Mouse (Mus musculus): Measurements from ENCODE around the gene Snx20. TPM values are rescaled to one million over a fixed set of nuclear protein-coding genes. Genes with fewer than 3 reads are reported as not detected.

Gene Snx20
- polyA plus RNA-seq, 1 experiment from 2014 or later, result 1.0 TPM

DNA sequence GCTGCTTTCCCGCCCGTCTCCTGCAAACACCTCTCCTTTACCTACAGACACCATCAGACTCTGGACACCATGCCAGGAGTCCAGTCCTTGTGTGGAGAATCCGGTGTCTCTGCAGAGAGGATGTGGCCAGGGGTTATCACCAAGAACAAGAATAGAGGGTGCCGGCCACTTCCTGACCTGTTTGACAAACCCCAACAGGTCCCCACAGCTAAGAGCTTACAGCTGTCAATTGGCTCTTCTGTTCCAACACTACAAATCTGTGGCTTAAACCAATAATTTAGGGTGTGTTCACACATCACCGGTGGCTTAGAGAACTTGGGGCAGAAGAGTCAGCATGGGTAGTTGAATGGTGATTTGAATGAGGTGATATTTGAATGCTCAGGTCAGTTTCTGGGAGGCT lies 17.3 kb downstream of the Snx20 start:
- Histone ChIP-seq H3K9me3 (ENCODE audit: control insufficient read depth, low read length) (no peaks in the 10 kb centered on the region), H3K27ac (ENCODE audit: low read length) (no peak overlapping the region), H3K4me3 (replicated peaks; ENCODE audit: low read length) (no peak overlapping the region), H3K4me1 (replicated peaks; ENCODE audit: control insufficient read depth, insufficient read depth, low read length) (0 out of 2 replicates have a peak, but pooled peaks cover 2% of the 10 kb centered on the region), H3K36me3 (ENCODE audit: control insufficient read depth, insufficient read depth) (no peaks in the 10 kb centered on the region), H3K9ac (replicated peaks; ENCODE audit: low read depth, low read length) (no peak overlapping the region), H3K4me2 (ENCODE audit: low read length) (no peak overlapping the region), H3K27me3 (replicated peaks; ENCODE audit: control insufficient read depth, insufficient read depth, low read length) (no peaks in the 10 kb centered on the region)
- 86% methylated on average over 5 of the region's 5 CpGs for WGBS
- no peak for ATAC-seq

DNA sequence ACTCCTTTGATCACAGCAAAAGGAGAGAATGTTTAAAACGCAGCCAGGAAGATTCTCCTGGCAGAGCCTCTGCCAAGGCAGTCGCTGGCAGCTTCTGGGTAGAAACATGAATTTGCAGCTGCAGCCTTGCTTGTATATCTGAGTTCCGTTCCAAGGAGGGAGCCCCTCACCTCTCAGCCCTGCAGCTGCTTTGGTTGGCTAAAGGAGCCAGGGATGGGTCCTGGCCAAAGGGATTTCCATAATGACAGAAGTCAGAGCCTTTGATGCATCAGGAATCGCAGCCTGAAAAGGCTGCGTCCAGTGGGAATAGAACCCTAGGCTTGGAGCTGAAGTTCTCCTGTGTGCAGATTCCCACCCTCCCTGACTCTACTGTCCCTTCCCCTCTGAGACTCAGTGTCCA lies 20.9 kb downstream of the Snx20 start:
- H3K27me3 ChIP-seq (replicated peaks; ENCODE audit: control insufficient read depth, insufficient read depth, low read length), result no peaks in the 10 kb centered on the region
- no peak for ATAC-seq
- H3K4me3 ChIP-seq (replicated peaks; ENCODE audit: low read length), result no peak overlapping the region
- H3K9me3 ChIP-seq (ENCODE audit: control insufficient read depth, low read length), result no peaks in the 10 kb centered on the region
- H3K4me2 ChIP-seq (ENCODE audit: low read length), result no peak overlapping the region
- no peaks in the 10 kb centered on the region for H3K36me3 ChIP-seq (ENCODE audit: control insufficient read depth, insufficient read depth)
- no peak overlapping the region for H3K27ac ChIP-seq (ENCODE audit: low read length)
- WGBS, result 66% methylated on average over 5 of the region's 5 CpGs
- no peak overlapping the region for H3K9ac ChIP-seq (replicated peaks; ENCODE audit: low read depth, low read length)
- H3K4me1 ChIP-seq (replicated peaks; ENCODE audit: control insufficient read depth, insufficient read depth, low read length), result peaks cover 3% of the 10 kb centered on the region; the same call in 1 of the 2 replicates

DNA sequence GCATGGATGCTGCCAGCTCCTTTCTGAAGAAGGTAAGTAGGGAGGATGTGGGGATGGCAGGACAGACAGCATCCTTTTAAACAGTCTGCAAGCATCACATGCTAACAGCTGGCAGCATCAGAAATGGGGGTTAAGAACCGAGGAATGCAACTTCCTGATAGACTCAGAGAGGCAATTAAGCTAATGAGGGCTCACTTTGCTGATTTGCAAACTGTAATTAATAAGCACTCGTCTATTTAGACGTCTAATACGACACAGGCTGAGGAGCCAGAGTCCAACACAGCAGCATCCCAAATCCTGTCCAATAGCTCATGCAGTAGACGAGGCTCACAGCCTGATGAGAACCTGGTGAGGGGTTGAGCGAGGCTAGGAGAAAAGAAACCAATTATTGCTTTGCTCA lies 25.7 kb downstream of the Snx20 start:
- Histone ChIP-seq H3K9me3 (ENCODE audit: control insufficient read depth, low read length) (no peaks in the 10 kb centered on the region), H3K4me1 (replicated peaks; ENCODE audit: control insufficient read depth, insufficient read depth, low read length) (peaks cover 7% of the 10 kb centered on the region), H3K4me2 (ENCODE audit: low read length) (no peak overlapping the region), H3K27ac (ENCODE audit: low read length) (no peak overlapping the region), H3K9ac (replicated peaks; ENCODE audit: low read depth, low read length) (no peak overlapping the region), H3K4me3 (replicated peaks; ENCODE audit: low read length) (no peak overlapping the region), H3K27me3 (replicated peaks; ENCODE audit: control insufficient read depth, insufficient read depth, low read length) (no peaks in the 10 kb centered on the region), H3K36me3 (ENCODE audit: control insufficient read depth, insufficient read depth) (no peaks in the 10 kb centered on the region)
- no peak for ATAC-seq
- WGBS, result 15% methylated on average over 6 of the region's 6 CpGs

- Histone ChIP-seq H3K9ac (replicated peaks; ENCODE audit: low read depth, low read length) (no peak overlapping the region), H3K27ac (ENCODE audit: low read length) (no peak overlapping the region), H3K9me3 (ENCODE audit: control insufficient read depth, low read length) (no peaks in the 10 kb centered on the region), H3K4me1 (replicated peaks; ENCODE audit: control insufficient read depth, insufficient read depth, low read length) (peaks cover 16% of the 10 kb centered on the region), H3K27me3 (replicated peaks; ENCODE audit: control insufficient read depth, insufficient read depth, low read length) (no peaks in the 10 kb centered on the region), H3K4me3 (replicated peaks; ENCODE audit: low read length) (no peak overlapping the region), H3K4me2 (ENCODE audit: low read length) (no peak overlapping the region), H3K36me3 (ENCODE audit: control insufficient read depth, insufficient read depth) (no peaks in the 10 kb centered on the region)
- 79% methylated on average over 8 of the region's 8 CpGs for WGBS
- no peak for ATAC-seq
These were observed 26.9 kb downstream of the Snx20 start for GRCm38 (mm10) chr8:88609036-88609435.

GRCm38 (mm10) chr8:88605361-88606040 lies 30.4 kb downstream of the Snx20 start:
- WGBS, result 46% methylated on average over 13 of the region's 13 CpGs
- H3K4me2 ChIP-seq (ENCODE audit: low read length), result no peak overlapping the region
- peaks cover 26% of the 10 kb centered on the region for H3K4me1 ChIP-seq (replicated peaks; ENCODE audit: control insufficient read depth, insufficient read depth, low read length)
- no peak for ATAC-seq
- H3K27me3 ChIP-seq (replicated peaks; ENCODE audit: control insufficient read depth, insufficient read depth, low read length), result no peaks in the 10 kb centered on the region
- H3K4me3 ChIP-seq (replicated peaks; ENCODE audit: low read length), result no peak overlapping the region
- H3K9ac ChIP-seq (replicated peaks; ENCODE audit: low read depth, low read length), result no peak overlapping the region
- H3K36me3 ChIP-seq (ENCODE audit: control insufficient read depth, insufficient read depth), result no peaks in the 10 kb centered on the region
- peaks cover 3% of the 10 kb centered on the region for H3K9me3 ChIP-seq (ENCODE audit: control insufficient read depth, low read length)
- H3K27ac ChIP-seq (ENCODE audit: low read length), result no peak overlapping the region

DNA sequence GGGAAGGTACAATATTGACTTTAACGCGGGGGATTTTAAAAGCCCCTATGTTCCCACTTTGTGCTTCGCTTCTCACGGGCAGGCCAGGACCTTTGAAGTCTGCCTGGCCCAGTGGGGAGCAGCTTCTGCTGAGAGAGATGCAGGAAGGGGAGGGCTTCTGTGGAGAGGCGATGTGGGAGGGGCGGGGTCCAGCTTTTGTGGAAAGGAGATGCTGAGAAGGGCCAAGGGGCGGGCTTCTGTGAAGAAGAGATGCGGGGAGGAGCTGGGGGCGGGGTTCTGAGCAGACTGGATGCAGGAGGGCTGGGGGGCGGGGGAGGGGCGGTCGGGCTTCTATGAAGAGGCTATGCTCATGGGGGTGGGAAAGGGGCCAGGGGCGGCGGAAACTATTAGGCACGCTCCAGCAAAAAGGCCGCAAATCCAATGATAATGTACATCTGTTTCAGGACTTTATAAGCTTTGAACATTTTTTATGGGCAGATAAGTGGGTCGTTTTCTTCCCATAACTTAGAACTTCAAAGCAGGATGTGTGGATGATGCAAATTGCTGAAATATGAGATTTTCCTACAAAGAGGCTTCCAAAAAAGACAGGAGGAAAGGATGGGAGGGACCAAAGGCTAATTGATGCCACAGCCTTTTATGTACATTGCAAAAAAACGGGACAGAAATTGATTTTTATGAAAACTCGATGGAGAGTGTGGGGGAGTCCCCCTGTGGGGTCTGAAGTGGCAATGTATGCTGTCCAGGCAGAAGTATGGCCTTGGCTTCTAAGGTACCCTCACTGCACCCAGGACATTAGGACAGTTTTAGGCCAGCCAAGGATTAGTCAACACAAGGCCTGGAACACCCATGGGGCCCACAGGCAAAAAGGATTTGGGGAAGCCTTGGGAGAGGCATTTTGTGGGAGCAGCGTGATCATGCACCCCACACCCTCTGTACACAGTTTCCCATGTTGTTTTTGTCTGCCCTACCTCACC lies 31.6 kb downstream of the Snx20 start:
- H3K4me1 ChIP-seq (replicated peaks; ENCODE audit: control insufficient read depth, insufficient read depth, low read length), result peaks cover 23% of the 10 kb centered on the region
- peak overlapping the region; percentile 45; the same call in 1 of the 2 replicates for H3K27ac ChIP-seq (ENCODE audit: low read length)
- peak overlapping the region; percentile 49 for H3K9ac ChIP-seq (replicated peaks; ENCODE audit: low read depth, low read length)
- H3K4me2 ChIP-seq (ENCODE audit: low read length), result peak overlapping the region; percentile 58
- ATAC-seq, result peak; percentile 93
- H3K9me3 ChIP-seq (ENCODE audit: control insufficient read depth, low read length), result peaks cover 3% of the 10 kb centered on the region
- no peaks in the 10 kb centered on the region for H3K36me3 ChIP-seq (ENCODE audit: control insufficient read depth, insufficient read depth)
- H3K27me3 ChIP-seq (replicated peaks; ENCODE audit: control insufficient read depth, insufficient read depth, low read length), result no peaks in the 10 kb centered on the region
- peak overlapping the region; percentile 37 for H3K4me3 ChIP-seq (replicated peaks; ENCODE audit: low read length)
- 5% methylated on average over 20 of the region's 20 CpGs for WGBS

GRCm38 (mm10) chr8:88603446-88603989 lies 32.4 kb downstream of the Snx20 start:
- Histone ChIP-seq H3K9ac (replicated peaks; ENCODE audit: low read depth, low read length) (peak overlapping the region; percentile 49), H3K27me3 (replicated peaks; ENCODE audit: control insufficient read depth, insufficient read depth, low read length) (no peaks in the 10 kb centered on the region), H3K36me3 (ENCODE audit: control insufficient read depth, insufficient read depth) (no peaks in the 10 kb centered on the region), H3K4me1 (replicated peaks; ENCODE audit: control insufficient read depth, insufficient read depth, low read length) (peaks cover 23% of the 10 kb centered on the region), H3K4me3 (replicated peaks; ENCODE audit: low read length) (peak overlapping the region; percentile 37), H3K9me3 (ENCODE audit: control insufficient read depth, low read length) (peaks cover 3% of the 10 kb centered on the region), H3K4me2 (ENCODE audit: low read length) (peak overlapping the region; percentile 58), H3K27ac (ENCODE audit: low read length) (peak overlapping the region; percentile 45; the same call in 1 of the 2 replicates)
- ATAC-seq, result peak; percentile 49
- 4% methylated on average over 10 of the region's 10 CpGs for WGBS

DNA sequence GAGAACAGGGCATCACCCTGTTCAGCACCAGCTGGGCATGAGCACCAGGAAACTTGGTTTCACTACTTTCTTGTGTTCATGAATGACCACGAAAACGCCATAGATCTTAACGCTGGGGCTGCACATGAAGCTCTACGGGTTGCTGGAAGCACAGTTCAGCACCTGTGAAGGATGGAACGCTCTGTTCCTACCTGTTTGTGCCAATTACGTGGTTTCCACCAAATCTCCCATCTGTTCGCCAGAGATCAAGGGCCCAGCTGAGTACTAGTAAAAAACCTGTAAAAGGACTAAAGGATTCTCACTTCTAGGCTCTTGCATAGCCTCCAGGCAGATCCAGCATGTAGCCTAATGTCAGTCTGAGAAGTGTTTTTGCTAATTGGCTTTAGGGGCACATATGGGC lies 36.4 kb downstream of the Snx20 start:
- no peaks in the 10 kb centered on the region for H3K27me3 ChIP-seq (replicated peaks; ENCODE audit: control insufficient read depth, insufficient read depth, low read length)
- no peak overlapping the region for H3K9ac ChIP-seq (replicated peaks; ENCODE audit: low read depth, low read length)
- H3K4me2 ChIP-seq (ENCODE audit: low read length), result no peak overlapping the region
- no peaks in the 10 kb centered on the region for H3K36me3 ChIP-seq (ENCODE audit: control insufficient read depth, insufficient read depth)
- no peak overlapping the region for H3K4me3 ChIP-seq (replicated peaks; ENCODE audit: low read length)
- no peak overlapping the region for H3K27ac ChIP-seq (ENCODE audit: low read length)
- peaks cover 15% of the 10 kb centered on the region for H3K4me1 ChIP-seq (replicated peaks; ENCODE audit: control insufficient read depth, insufficient read depth, low read length)
- peaks cover 3% of the 10 kb centered on the region for H3K9me3 ChIP-seq (ENCODE audit: control insufficient read depth, low read length)
- 69% methylated on average over 7 of the region's 7 CpGs for WGBS
- ATAC-seq, result no peak

GRCm38 (mm10) chr8:88598578-88598977 lies 37.4 kb downstream of the Snx20 start:
- no peak for ATAC-seq
- 68% methylated on average over 5 of the region's 5 CpGs for WGBS
- Histone ChIP-seq H3K9me3 (ENCODE audit: control insufficient read depth, low read length) (peaks cover 3% of the 10 kb centered on the region), H3K4me2 (ENCODE audit: low read length) (no peak overlapping the region), H3K4me1 (replicated peaks; ENCODE audit: control insufficient read depth, insufficient read depth, low read length) (peaks cover 6% of the 10 kb centered on the region), H3K9ac (replicated peaks; ENCODE audit: low read depth, low read length) (no peak overlapping the region), H3K27ac (ENCODE audit: low read length) (no peak overlapping the region), H3K4me3 (replicated peaks; ENCODE audit: low read length) (no peak overlapping the region), H3K36me3 (ENCODE audit: control insufficient read depth, insufficient read depth) (no peaks in the 10 kb centered on the region), H3K27me3 (replicated peaks; ENCODE audit: control insufficient read depth, insufficient read depth, low read length) (no peaks in the 10 kb centered on the region)
